Mouse (Mus musculus): ENCODE measurements at regions not wholly inside any gene's neighbourhood (a gene's known extent, or its start where the extent isn't known, plus 50 kb on each side); places are given as distances from the start of the nearest gene placed in this dataset.

DNA sequence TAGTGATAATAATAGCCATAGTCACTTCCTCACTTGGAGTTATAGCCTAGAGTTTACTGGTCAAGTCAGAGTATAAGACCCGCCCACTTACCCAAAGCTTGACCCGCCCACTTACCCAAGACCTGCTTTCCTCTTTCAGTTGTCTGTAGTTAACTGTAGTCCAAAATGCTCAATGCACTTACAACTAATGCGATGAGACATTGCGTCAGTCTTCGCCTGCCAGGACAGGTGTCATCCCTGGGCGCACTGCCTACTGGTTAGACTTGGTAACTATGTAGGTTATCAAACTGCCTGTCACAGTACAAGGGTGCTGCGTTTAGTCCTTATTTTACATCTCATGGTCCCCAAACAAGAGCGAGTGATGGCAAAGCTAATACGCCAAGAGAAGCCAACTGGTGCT is 294.0 kb downstream of the Mtx2 start:
- TF ChIP-seq CTCF (IDR thresholded peaks at IDR 0.05; ENCODE audit: extremely low read depth, insufficient read depth, low read length) (no peak), POLR2A (IDR thresholded peaks at IDR 0.05; ENCODE audit: extremely low read depth, insufficient read depth, low read length) (no peak)
